Mouse (Mus musculus) neural tube, embryonic 11.5 days (tissue): ENCODE measurements at regions not wholly inside any gene's neighbourhood (a gene's known extent, or its start where the extent isn't known, plus 50 kb on each side); places are given as distances from the start of the nearest gene placed in this dataset.

Source experiments
- ATAC-seq: fragments of 200-750 bp; cut with Nextera tagmentation; 2 replicates; pipeline ENCODE4 v1.8.0; 2017; ENCODE audit warnings: moderate number of reproducible peaks, mild to moderate bottlenecking, moderate TSS enrichment, moderate library complexity; ENCODE audit not compliant: insufficient read depth, low FRiP score, low TSS enrichment
- DNase-seq: peaks from one replicate; pipeline ENCODE4 v3.0.0-alpha.2; 2015; ENCODE audit warnings: low spot score
- H3K27ac ChIP-seq: fragments of 300-500 bp; sonication (generic); 2 replicates; pipeline ENCODE4 v1.5.1; 2014; ENCODE audit warnings: low read depth, mild to moderate bottlenecking, low read length
- H3K27me3 ChIP-seq: fragments of 300-500 bp; sonication (generic); 2 replicates; pipeline ENCODE4 v1.6.1; 2014; ENCODE audit warnings: mild to moderate bottlenecking, low read length, mixed read lengths; ENCODE audit not compliant: control insufficient read depth, insufficient read depth
- H3K36me3 ChIP-seq: fragments of 300-500 bp; sonication (generic); 2 replicates; pipeline ENCODE4 v1.6.1; 2014; ENCODE audit warnings: mild to moderate bottlenecking, low read length, moderate library complexity, mixed read lengths; ENCODE audit not compliant: control insufficient read depth, insufficient read depth
- H3K4me1 ChIP-seq: fragments of 300-500 bp; sonication (generic); 2 replicates; pipeline ENCODE4 v1.6.1; 2014; ENCODE audit warnings: low read length, mixed read lengths; ENCODE audit not compliant: control insufficient read depth, insufficient read depth
- H3K4me2 ChIP-seq: fragments of 300-500 bp; sonication (generic); 2 replicates; pipeline ENCODE4 v1.6.1; 2014; ENCODE audit warnings: low read depth, mild to moderate bottlenecking, moderate library complexity
- H3K4me3 ChIP-seq: fragments of 300-500 bp; sonication (generic); 2 replicates; pipeline ENCODE4 v1.5.1; 2014; ENCODE audit warnings: low read depth, low read length
- H3K9ac ChIP-seq: fragments of 300-500 bp; sonication (generic); 2 replicates; pipeline ENCODE4 v1.6.1; 2014; ENCODE audit warnings: mild to moderate bottlenecking, low read length
- H3K9me3 ChIP-seq: fragments of 300-500 bp; sonication (generic); 2 replicates; pipeline ENCODE4 v1.6.1; 2016; ENCODE audit warnings: low read length; ENCODE audit not compliant: control insufficient read depth
- WGBS: fragments of 180-500 bp; shearing (Covaris S2); extraction: QIAGEN DNeasy Blood & Tissue Kit; methylation state at CpG from one replicate; pipeline ENCODE4 v1.1.7; 2014; 5-methylcytosine and 5-hydroxymethylcytosine counted together

- ATAC-seq (no peak), DNase-seq (no peak)
- Histone ChIP-seq H3K4me3 (no peak overlapping the region), H3K27ac (no peak overlapping the region), H3K9ac (no peak overlapping the region), H3K4me2 (no peak overlapping the region), H3K36me3 (no peaks in the 10 kb centered on the region), H3K4me1 (no peaks in the 10 kb centered on the region), H3K9me3 (no peaks in the 10 kb centered on the region), H3K27me3 (no peaks in the 10 kb centered on the region)
- 87% methylated on average over 1 of the region's 1 CpGs for WGBS
Measured at GRCm38 (mm10) chr14:33864796-33865195, 58.6 kb upstream of the Gdf10 start.

- DNase-seq (no peak), ATAC-seq (no peak)
- 83% methylated on average over 2 of the region's 2 CpGs for WGBS
- Histone ChIP-seq H3K4me2 (no peak overlapping the region), H3K9ac (no peak overlapping the region), H3K27ac (no peak overlapping the region), H3K4me1 (no peaks in the 10 kb centered on the region), H3K4me3 (no peak overlapping the region), H3K27me3 (no peaks in the 10 kb centered on the region), H3K36me3 (no peaks in the 10 kb centered on the region), H3K9me3 (no peaks in the 10 kb centered on the region)
Measured at GRCm38 (mm10) chr14:33865746-33866145, 57.6 kb upstream of the Gdf10 start.

- no peak overlapping the region for H3K9ac ChIP-seq
- no peak overlapping the region for H3K27ac ChIP-seq
- no peak for DNase-seq
- no peaks in the 10 kb centered on the region for H3K36me3 ChIP-seq
- H3K4me3 ChIP-seq: no peak overlapping the region
- no peaks in the 10 kb centered on the region for H3K27me3 ChIP-seq
- ATAC-seq: no peak
- 94% methylated on average over 3 of the region's 3 CpGs for WGBS
- H3K4me2 ChIP-seq: no peak overlapping the region
- H3K4me1 ChIP-seq: no peaks in the 10 kb centered on the region
- no peaks in the 10 kb centered on the region for H3K9me3 ChIP-seq
Measured at GRCm38 (mm10) chr14:33867674-33868073, 55.7 kb upstream of the Gdf10 start.
